Mouse (Mus musculus): ENCODE results near the gene Slc6a15. TPM values are rescaled to one million over a fixed set of nuclear protein-coding genes. Genes with fewer than 3 reads are reported as not detected.

Gene Slc6a15
- 0.73 and 1.3 TPM in 2 replicates for polyA plus RNA-seq (2014; fragmentation: Nextera tagmentation; extraction: Ambion mirVana)

DNA sequence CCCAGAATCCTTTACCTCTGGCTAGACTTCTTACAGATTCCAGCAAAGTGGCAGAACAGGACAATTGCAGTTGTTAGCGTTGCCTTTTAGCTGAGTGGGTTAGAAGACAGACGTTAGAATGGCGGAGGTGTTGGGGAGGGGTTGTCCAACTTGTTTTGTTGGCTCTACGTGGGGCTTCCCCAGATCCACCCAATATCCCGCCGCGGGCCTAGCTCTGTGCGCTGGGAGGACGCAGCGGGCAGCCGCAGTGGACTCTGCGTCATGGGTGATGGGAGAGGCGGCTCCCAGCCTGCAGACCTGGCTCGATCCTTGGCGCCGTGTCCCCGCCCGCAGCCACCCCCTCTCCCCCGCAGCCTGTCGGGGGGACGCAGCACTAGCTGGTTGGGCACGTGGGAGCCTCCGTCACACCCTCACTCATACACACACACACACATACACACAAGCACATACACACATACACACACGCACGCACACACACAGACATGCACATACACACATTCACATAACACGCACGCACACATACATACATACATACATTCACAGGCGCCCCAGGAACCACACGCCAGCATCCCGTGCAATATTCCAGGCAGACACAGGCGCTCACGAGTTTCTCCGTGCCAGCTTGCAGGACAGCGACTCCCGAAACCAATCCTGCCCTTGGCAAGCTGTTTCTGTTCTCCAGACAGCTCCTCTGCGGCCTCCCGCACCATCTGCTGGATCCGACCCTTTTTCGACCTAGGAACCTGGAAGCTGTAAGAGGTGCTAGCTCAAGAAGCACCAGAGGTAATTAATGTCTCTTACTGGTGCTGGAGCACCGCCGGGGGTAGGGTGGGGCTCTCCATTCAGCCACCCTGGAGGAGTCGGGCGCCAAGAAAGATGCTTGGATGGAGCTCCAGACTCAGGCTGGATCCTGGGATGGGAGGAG, at the start of gene Slc6a15:
TSS of gene Slc6a15 (plus strand) at position 413 of the 925 bp plus-strand sequence.
- WGBS = 1% methylated on average over 43 of the region's 43 CpGs
- H3K9me3 ChIP-seq (ENCODE audit: control insufficient read depth, low read length) = no peaks in the 10 kb centered on the region
- no peaks in the 10 kb centered on the region for H3K4me1 ChIP-seq (replicated peaks; ENCODE audit: control insufficient read depth, insufficient read depth, low read length)
- H3K36me3 ChIP-seq (ENCODE audit: control insufficient read depth, insufficient read depth, low read length) = no peaks in the 10 kb centered on the region
- peak within 1 kb of the TSS; percentile 47 for H3K4me3 ChIP-seq (ENCODE audit: low read depth, low read length)
- ATAC-seq (replicated peaks; ENCODE audit: low FRiP score) (peak; percentile 44), DNase-seq (ENCODE audit: low spot score) (peak; percentile 43)
- H3K27ac ChIP-seq (ENCODE audit: low read depth, low read length) = no peak within 1 kb of the TSS
- H3K4me2 ChIP-seq = peak within 1 kb of the TSS; percentile 74
- H3K9ac ChIP-seq (ENCODE audit: low read depth, low read length) = no peak within 1 kb of the TSS; the same call in 1 of the 2 replicates
- H3K27me3 ChIP-seq (replicated peaks; ENCODE audit: control insufficient read depth, insufficient read depth, low read length) = peaks cover 15% of the 10 kb centered on the region

DNA sequence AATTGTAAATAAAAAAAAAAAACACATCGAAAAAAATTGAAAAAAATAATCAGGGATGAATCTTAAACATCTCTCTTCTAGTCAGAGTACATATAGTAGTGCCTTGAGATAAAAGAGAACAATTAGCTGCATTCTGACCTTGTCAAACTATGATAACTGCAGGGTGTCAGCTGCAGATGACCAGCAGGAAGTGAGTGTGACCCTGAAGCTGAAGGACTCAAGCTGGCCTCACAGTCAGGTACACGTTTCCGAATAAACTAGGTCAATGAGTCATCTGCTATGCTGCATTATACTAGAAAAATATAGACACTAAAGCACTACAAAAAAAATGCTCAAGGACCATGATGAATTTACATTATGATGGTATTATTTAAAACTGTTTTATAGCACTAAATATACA, 45.6 kb upstream of the Slc6a15 start:
- 70% methylated on average over 3 of the region's 3 CpGs for WGBS
- no peak overlapping the region for H3K4me3 ChIP-seq (ENCODE audit: low read depth, low read length)
- H3K36me3 ChIP-seq (ENCODE audit: control insufficient read depth, insufficient read depth, low read length) = no peaks in the 10 kb centered on the region
- no peaks in the 10 kb centered on the region for H3K4me1 ChIP-seq (replicated peaks; ENCODE audit: control insufficient read depth, insufficient read depth, low read length)
- H3K27ac ChIP-seq (ENCODE audit: low read depth, low read length) = no peak overlapping the region
- DNase-seq (ENCODE audit: low spot score) = no peak
- no peak for ATAC-seq (replicated peaks; ENCODE audit: low FRiP score)
- no peak overlapping the region for H3K4me2 ChIP-seq
- H3K9ac ChIP-seq (ENCODE audit: low read depth, low read length) = no peak overlapping the region
- H3K27me3 ChIP-seq (replicated peaks; ENCODE audit: control insufficient read depth, insufficient read depth, low read length) = no peaks in the 10 kb centered on the region
- no peaks in the 10 kb centered on the region for H3K9me3 ChIP-seq (ENCODE audit: control insufficient read depth, low read length)

DNA sequence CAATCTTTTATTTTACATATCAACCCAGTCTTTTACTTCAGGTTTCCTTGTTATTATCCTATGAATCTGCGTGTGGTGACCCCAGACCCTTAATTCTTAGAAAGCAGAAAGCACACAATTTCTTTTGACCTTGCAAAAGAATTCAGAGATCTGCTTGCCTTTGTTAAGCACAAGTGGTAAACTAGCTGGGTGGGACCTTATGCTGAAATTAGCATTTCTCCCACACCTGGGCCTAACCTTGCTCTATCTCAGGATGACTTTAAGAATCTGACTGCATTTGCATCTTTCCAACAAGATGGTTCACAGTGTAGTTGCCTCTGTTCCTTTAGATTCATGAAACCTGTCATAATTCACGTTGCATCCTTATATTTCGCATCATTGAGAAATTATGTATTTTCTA, 44.2 kb upstream of the Slc6a15 start:
- no peak overlapping the region for H3K27ac ChIP-seq (ENCODE audit: low read depth, low read length)
- 81% methylated on average over 3 of the region's 3 CpGs for WGBS
- H3K4me3 ChIP-seq (ENCODE audit: low read depth, low read length) = no peak overlapping the region
- H3K9me3 ChIP-seq (ENCODE audit: control insufficient read depth, low read length) = no peaks in the 10 kb centered on the region
- no peak for ATAC-seq (replicated peaks; ENCODE audit: low FRiP score)
- DNase-seq (ENCODE audit: low spot score) = no peak
- H3K36me3 ChIP-seq (ENCODE audit: control insufficient read depth, insufficient read depth, low read length) = no peaks in the 10 kb centered on the region
- H3K27me3 ChIP-seq (replicated peaks; ENCODE audit: control insufficient read depth, insufficient read depth, low read length) = no peaks in the 10 kb centered on the region
- no peaks in the 10 kb centered on the region for H3K4me1 ChIP-seq (replicated peaks; ENCODE audit: control insufficient read depth, insufficient read depth, low read length)
- H3K9ac ChIP-seq (ENCODE audit: low read depth, low read length) = no peak overlapping the region
- H3K4me2 ChIP-seq = no peak overlapping the region

DNA sequence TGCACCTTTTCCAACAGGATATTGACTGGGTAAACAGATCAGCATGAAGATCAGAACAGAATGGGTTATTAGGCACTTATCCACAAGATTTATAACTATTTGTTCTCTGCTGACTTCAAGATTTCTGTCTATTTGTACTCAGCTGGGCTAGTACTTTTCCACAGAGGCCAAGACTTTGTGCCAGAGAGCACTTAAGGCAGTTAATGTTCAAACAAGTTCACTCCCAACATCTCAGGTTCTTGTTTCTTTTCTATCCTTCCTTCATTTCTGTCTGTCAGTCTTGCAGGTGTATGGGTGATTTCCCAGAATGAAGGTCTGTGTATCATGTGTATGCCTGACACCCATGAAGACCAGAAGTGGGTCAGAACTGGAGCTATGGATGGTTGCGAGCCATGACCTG, 33.3 kb upstream of the Slc6a15 start:
- no peak overlapping the region for H3K4me2 ChIP-seq
- no peaks in the 10 kb centered on the region for H3K27me3 ChIP-seq (replicated peaks; ENCODE audit: control insufficient read depth, insufficient read depth, low read length)
- no peaks in the 10 kb centered on the region for H3K4me1 ChIP-seq (replicated peaks; ENCODE audit: control insufficient read depth, insufficient read depth, low read length)
- H3K4me3 ChIP-seq (ENCODE audit: low read depth, low read length) = no peak overlapping the region
- no peak overlapping the region for H3K9ac ChIP-seq (ENCODE audit: low read depth, low read length)
- no peaks in the 10 kb centered on the region for H3K9me3 ChIP-seq (ENCODE audit: control insufficient read depth, low read length)
- H3K36me3 ChIP-seq (ENCODE audit: control insufficient read depth, insufficient read depth, low read length) = no peaks in the 10 kb centered on the region
- H3K27ac ChIP-seq (ENCODE audit: low read depth, low read length) = no peak overlapping the region
- WGBS = 86% methylated on average over 1 of the region's 1 CpGs
- DNase-seq (ENCODE audit: low spot score) (no peak), ATAC-seq (replicated peaks; ENCODE audit: low FRiP score) (no peak)

DNA sequence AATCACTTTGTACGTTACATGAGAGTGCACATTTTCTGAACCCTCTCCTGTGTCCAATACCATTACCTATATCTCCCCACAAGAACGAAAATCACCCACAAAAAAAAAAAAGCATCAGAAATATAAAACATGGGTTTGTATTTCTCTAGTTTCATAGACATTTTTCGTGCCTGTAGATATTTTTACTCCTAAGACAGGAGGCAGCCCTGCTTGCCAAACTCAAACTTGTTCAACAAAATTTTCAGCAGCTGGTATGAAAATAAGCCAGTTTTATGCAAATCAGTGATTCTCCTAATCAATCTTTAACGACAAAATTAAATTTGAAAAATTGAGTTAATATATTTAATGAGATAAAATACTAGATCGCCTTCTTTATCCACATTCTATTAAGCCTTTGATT, 27.7 kb upstream of the Slc6a15 start:
- 74% methylated on average over 5 of the region's 5 CpGs for WGBS
- H3K36me3 ChIP-seq (ENCODE audit: control insufficient read depth, insufficient read depth, low read length) = no peaks in the 10 kb centered on the region
- H3K4me3 ChIP-seq (ENCODE audit: low read depth, low read length) = no peak overlapping the region
- no peaks in the 10 kb centered on the region for H3K27me3 ChIP-seq (replicated peaks; ENCODE audit: control insufficient read depth, insufficient read depth, low read length)
- H3K9me3 ChIP-seq (ENCODE audit: control insufficient read depth, low read length) = no peaks in the 10 kb centered on the region
- DNase-seq (ENCODE audit: low spot score) (no peak), ATAC-seq (replicated peaks; ENCODE audit: low FRiP score) (no peak)
- no peak overlapping the region for H3K4me2 ChIP-seq
- no peak overlapping the region for H3K27ac ChIP-seq (ENCODE audit: low read depth, low read length)
- H3K9ac ChIP-seq (ENCODE audit: low read depth, low read length) = no peak overlapping the region
- no peaks in the 10 kb centered on the region for H3K4me1 ChIP-seq (replicated peaks; ENCODE audit: control insufficient read depth, insufficient read depth, low read length)

DNA sequence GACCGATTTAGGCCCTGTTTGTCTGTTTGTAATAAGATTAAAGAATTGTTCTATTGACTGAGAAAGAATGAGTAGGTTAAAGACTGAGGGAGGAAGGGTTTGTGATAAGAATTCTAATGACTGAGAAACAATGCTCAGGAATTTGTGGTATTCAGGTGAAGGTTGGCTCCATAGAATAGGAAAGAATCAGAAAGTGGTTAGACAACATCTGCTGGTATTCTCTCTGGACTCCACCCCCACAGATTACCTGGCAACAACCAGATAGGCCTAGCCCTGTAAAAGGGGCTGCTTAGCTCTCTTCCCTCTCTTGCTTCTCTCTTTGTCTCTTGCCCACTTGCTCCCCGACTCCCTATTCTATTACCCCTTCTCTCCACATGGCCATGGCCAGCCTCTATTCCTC, 20.8 kb upstream of the Slc6a15 start:
- no peaks in the 10 kb centered on the region for H3K9me3 ChIP-seq (ENCODE audit: control insufficient read depth, low read length)
- DNase-seq (ENCODE audit: low spot score) = no peak
- no peak overlapping the region for H3K27ac ChIP-seq (ENCODE audit: low read depth, low read length)
- H3K4me3 ChIP-seq (ENCODE audit: low read depth, low read length) = no peak overlapping the region
- H3K4me2 ChIP-seq = no peak overlapping the region
- no peak for ATAC-seq (replicated peaks; ENCODE audit: low FRiP score)
- H3K27me3 ChIP-seq (replicated peaks; ENCODE audit: control insufficient read depth, insufficient read depth, low read length) = no peaks in the 10 kb centered on the region
- no peaks in the 10 kb centered on the region for H3K4me1 ChIP-seq (replicated peaks; ENCODE audit: control insufficient read depth, insufficient read depth, low read length)
- H3K9ac ChIP-seq (ENCODE audit: low read depth, low read length) = no peak overlapping the region
- H3K36me3 ChIP-seq (ENCODE audit: control insufficient read depth, insufficient read depth, low read length) = no peaks in the 10 kb centered on the region
- WGBS = 65% methylated on average over 2 of the region's 2 CpGs

DNA sequence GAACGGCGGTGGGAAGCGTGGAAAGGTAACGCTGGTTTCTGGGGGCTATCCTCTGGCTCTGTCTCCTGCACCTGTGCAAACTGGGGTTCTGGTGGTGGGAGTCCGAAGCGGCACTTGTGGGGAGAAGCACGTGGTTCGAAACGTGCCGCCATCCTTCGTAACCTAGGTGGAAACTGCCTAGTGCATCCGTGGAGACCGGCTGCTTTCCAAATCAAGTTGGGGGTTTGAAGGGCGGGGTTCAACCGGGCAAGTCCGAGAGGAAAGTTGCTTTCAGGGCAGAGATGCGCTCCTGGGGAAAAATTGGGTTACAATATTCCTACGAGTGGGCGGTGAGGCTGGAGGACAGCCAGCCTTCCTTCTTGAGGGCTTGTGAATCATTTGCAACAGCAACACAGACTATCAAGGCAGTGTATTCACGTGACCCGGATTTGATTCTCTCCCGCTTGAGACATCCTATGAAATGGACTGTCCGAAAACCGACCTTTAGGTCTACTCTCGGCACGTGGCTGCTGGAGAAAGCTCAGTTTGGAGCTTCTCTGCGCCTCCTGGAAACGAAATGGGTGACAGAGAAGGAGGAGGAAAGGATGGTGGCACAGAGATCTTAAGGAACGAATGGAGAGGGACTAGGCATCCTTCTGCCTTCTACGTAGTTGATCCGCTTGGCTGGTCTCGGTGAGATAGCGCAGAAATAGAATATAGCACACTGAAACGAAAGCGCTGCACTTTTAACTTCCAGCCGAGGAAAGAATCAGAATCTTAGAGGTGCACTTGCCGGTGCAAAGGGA, 905 bp downstream of the Slc6a15 start:
- peak; percentile 43 for DNase-seq (ENCODE audit: low spot score)
- H3K36me3 ChIP-seq (ENCODE audit: control insufficient read depth, insufficient read depth, low read length) = no peaks in the 10 kb centered on the region
- 1% methylated on average over 37 of the region's 37 CpGs for WGBS

DNA sequence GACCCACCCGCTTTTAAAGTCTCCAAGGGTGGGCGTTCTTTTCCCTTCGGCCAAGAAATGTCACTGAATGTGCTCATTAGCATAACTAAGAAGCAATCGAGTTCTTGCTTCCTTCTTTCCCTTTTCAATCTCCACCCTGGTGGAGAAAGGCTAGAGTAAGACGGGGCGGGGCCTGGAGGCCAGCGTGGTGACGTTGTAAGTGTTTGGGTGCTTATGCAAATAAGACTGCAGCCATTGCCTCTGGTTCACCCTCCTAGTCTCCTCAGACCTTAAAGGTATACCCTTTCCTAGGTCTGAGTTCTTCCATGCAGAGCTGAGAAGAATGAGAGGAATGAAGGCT, 1.5 kb downstream of the Slc6a15 start:
- Histone ChIP-seq H3K27me3 (replicated peaks; ENCODE audit: control insufficient read depth, insufficient read depth, low read length) (peaks cover 15% of the 10 kb centered on the region), H3K4me1 (replicated peaks; ENCODE audit: control insufficient read depth, insufficient read depth, low read length) (no peaks in the 10 kb centered on the region), H3K9ac (ENCODE audit: low read depth, low read length) (peak overlapping the region; percentile 25; the same call in 1 of the 2 replicates), H3K4me2 (peak overlapping the region; percentile 74), H3K27ac (ENCODE audit: low read depth, low read length) (no peak overlapping the region), H3K36me3 (ENCODE audit: control insufficient read depth, insufficient read depth, low read length) (no peaks in the 10 kb centered on the region), H3K9me3 (ENCODE audit: control insufficient read depth, low read length) (no peaks in the 10 kb centered on the region), H3K4me3 (ENCODE audit: low read depth, low read length) (peak overlapping the region; percentile 47)
- ATAC-seq (replicated peaks; ENCODE audit: low FRiP score) (peak; percentile 92), DNase-seq (ENCODE audit: low spot score) (peak; percentile 40)
- WGBS = 0% methylated on average over 8 of the region's 8 CpGs

More for the DNA sequence above, 905 bp downstream of the Slc6a15 start:
- Histone ChIP-seq H3K9me3 (ENCODE audit: control insufficient read depth, low read length) (no peaks in the 10 kb centered on the region), H3K27ac (ENCODE audit: low read depth, low read length) (no peak overlapping the region), H3K4me3 (ENCODE audit: low read depth, low read length) (peak overlapping the region; percentile 47), H3K9ac (ENCODE audit: low read depth, low read length) (peak overlapping the region; percentile 25; the same call in 1 of the 2 replicates), H3K27me3 (replicated peaks; ENCODE audit: control insufficient read depth, insufficient read depth, low read length) (peaks cover 15% of the 10 kb centered on the region), H3K4me1 (replicated peaks; ENCODE audit: control insufficient read depth, insufficient read depth, low read length) (no peaks in the 10 kb centered on the region), H3K4me2 (peak overlapping the region; percentile 74)
- peak; percentile 59 for ATAC-seq (replicated peaks; ENCODE audit: low FRiP score)

Data from liver, embryonic 11.5 days (tissue).